13 mouse cellular contexts compared by ENCODE assay signal in the genomic region with DNA sequence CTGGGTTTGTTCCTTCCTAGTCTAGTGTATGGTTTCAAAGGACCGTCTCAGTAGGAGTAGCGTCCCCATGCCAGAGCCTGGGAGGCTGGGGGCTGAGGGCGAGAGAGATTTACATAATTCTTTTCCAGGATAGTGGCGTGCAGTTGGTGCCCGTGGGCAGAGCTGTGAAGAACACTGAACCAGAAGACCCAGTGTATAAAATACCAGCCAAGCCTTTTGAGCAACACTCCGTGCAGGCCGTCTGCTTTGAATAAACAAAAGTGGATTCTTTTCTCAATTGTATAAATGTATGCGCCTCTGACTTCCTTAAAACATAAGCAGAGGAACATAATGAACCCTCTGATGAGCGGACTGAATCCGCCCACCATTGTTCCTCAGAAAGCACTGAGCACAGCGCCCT. TPM values are rescaled to one million over a fixed set of nuclear protein-coding genes. Genes with fewer than 3 reads are reported as not detected.
DNase-seq lines count a peak whose midpoint lies in the region; ATAC-seq and TF ChIP-seq lines count a peak whose summit lies in the region.
"Had no signal": no experiment of that assay in that cellular context is flagged by ENCODE, and none has a peak within 500 bp of the region (broad histone marks: within the 10 kb centered on the region; RNA-seq: fewer than 3 reads in every experiment).

No protein-coding gene starts in this region.

- no peak for TF ChIP-seq CTCF in layer of hippocampus, adult 2 months (conservative IDR thresholded peaks at IDR 0.05)
- peak; percentile 12; the same call in 1 of the 2 replicates for TF ChIP-seq CTCF in midbrain, postnatal 0 days (IDR thresholded peaks at IDR 0.05)

- no peak for ATAC-seq in forebrain, embryonic 14.5 days
- ATAC-seq in midbrain, postnatal 0 days (ENCODE audit: low FRiP score) = 0 out of 2 replicates have a peak, but pooled peaks have one; percentile 44
- ATAC-seq in monocyte, adult 5-6 weeks (replicated peaks; ENCODE audit: insufficient number of reproducible peaks, low FRiP score, low TSS enrichment, poor library complexity, severe bottlenecking) = no peak
- no peak for ATAC-seq in megakaryocyte progenitor cell, adult 5-6 weeks (replicated peaks; ENCODE audit: poor library complexity)

- no peak overlapping the region for H3K4me2 ChIP-seq in forebrain, embryonic 14.5 days (ENCODE audit: low read length)
- H3K4me2 ChIP-seq in midbrain, postnatal 0 days (ENCODE audit: low read depth, low read length, poor library complexity, severe bottlenecking) = no peak overlapping the region
- H3K4me2 ChIP-seq: liver, embryonic 11.5 days had no signal

- H3K9ac ChIP-seq in forebrain, embryonic 14.5 days (ENCODE audit: low read length) = no peak overlapping the region
- H3K9ac ChIP-seq in midbrain, postnatal 0 days (replicated peaks; ENCODE audit: low read length, poor library complexity, severe bottlenecking) = no peak overlapping the region

- WGBS in forebrain, embryonic 14.5 days = 13% methylated on average over 11 of the region's 11 CpGs
- 28% methylated on average over 11 of the region's 11 CpGs for WGBS in midbrain, postnatal 0 days

- peak; percentile 53 to 80 for DNase-seq in layer of hippocampus, adult 2 months (ENCODE audit: low spot score in 2 of 2)
- DNase-seq in layer of hippocampus, postnatal 25 days (ENCODE audit: extremely low spot score in 1 of 2, low spot score in 1 of 2) = no peak
- peak; percentile 32 for DNase-seq in forebrain, embryonic 14.5 days (ENCODE audit: low spot score)
- DNase-seq in left cerebral cortex, adult 9 months (ENCODE audit: low spot score in 2 of 2) = peak; percentile 61 to 80
- no peak for DNase-seq in midbrain, postnatal 0 days (ENCODE audit: low spot score)
- DNase-seq: gastrocnemius, postnatal 10 days; heart, postnatal 10 days; kidney, postnatal 10 days had no signal

- no peaks in the 10 kb centered on the region for H3K27me3 ChIP-seq in forebrain, embryonic 14.5 days (replicated peaks; ENCODE audit: control insufficient read depth, insufficient read depth, low read length)
- H3K27me3 ChIP-seq in midbrain, postnatal 0 days (ENCODE audit: insufficient read depth, low read length) = no peaks in the 10 kb centered on the region

- peaks cover 12% of the 10 kb centered on the region for H3K4me1 ChIP-seq in forebrain, embryonic 14.5 days (ENCODE audit: control insufficient read depth, insufficient read depth, low read length)
- no peaks in the 10 kb centered on the region for H3K4me1 ChIP-seq in midbrain, postnatal 0 days (ENCODE audit: insufficient read depth, low read length)

- H3K9me3 ChIP-seq in forebrain, embryonic 14.5 days (replicated peaks; ENCODE audit: control insufficient read depth, low read length) = no peaks in the 10 kb centered on the region
- no peaks in the 10 kb centered on the region for H3K9me3 ChIP-seq in midbrain, postnatal 0 days (ENCODE audit: low read length)

- H3K4me3 ChIP-seq in layer of hippocampus, adult 2 months = no peak overlapping the region
- H3K4me3 ChIP-seq in forebrain, embryonic 14.5 days (ENCODE audit: low read depth, low read length) = no peak overlapping the region
- H3K4me3 ChIP-seq in midbrain, postnatal 0 days (ENCODE audit: low read depth, low read length) = no peak overlapping the region
- H3K4me3 ChIP-seq: myocyte had no signal

- H3K36me3 ChIP-seq in forebrain, embryonic 14.5 days (ENCODE audit: control insufficient read depth, insufficient read depth, low read length) = peaks cover 19% of the 10 kb centered on the region
- H3K36me3 ChIP-seq in midbrain, postnatal 0 days (ENCODE audit: insufficient read depth, low read length) = peaks cover 23% of the 10 kb centered on the region; the same call in 1 of the 2 replicates

- H3K27ac ChIP-seq in layer of hippocampus, adult 2 months = peak overlapping the region; percentile 84
- no peak overlapping the region for H3K27ac ChIP-seq in forebrain, embryonic 14.5 days (ENCODE audit: low read depth, low read length)
- H3K27ac ChIP-seq in midbrain, postnatal 0 days (ENCODE audit: low read depth, low read length) = no peak overlapping the region

RNA-seq across cellular contexts. Expression of a gene that starts 30.5 kb away (rescaled TPM):
- total RNA-seq in layer of hippocampus, adult 2 months (2021) = 10 to 100 TPM; 60.3 to 61.0 TPM
- 10 to 100 TPM; 55.6 to 60.3 TPM for total RNA-seq in layer of hippocampus, postnatal 25 days (2021)
- 50.1 and 61.6 TPM in 2 replicates for polyA plus RNA-seq in forebrain, embryonic 14.5 days (2014; fragmentation: Nextera tagmentation; extraction: Ambion mirVana)
- total RNA-seq in midbrain, postnatal 0 days (2014; rRNA removed) = 39.1 and 45.5 TPM in 2 replicates
- 58.9 and 59.7 TPM in 2 replicates for polyA plus RNA-seq in midbrain, postnatal 0 days (2015; fragmentation: Nextera tagmentation; extraction: Ambion mirVana)
- total RNA-seq in monocyte, adult 5-6 weeks (2017) = 37.0 to 57.3 TPM (median 48.3 TPM) in 3 replicates
- 16.0 and 18.0 TPM in 2 replicates for total RNA-seq in megakaryocyte progenitor cell, adult 5-6 weeks (2015)
- 30.9 and 34.6 TPM in 2 replicates for total RNA-seq in megakaryocyte progenitor cell, adult 5-6 weeks (2017)

RNA-seq across cellular contexts. Expression of a gene that starts 30.6 kb away (rescaled TPM):
- total RNA-seq in layer of hippocampus, adult 2 months (2021) = under 1 TPM in 1 of 2 experiments, not detected in 1; 0.10 TPM
- under 1 TPM; 0.12 to 0.25 TPM for total RNA-seq in layer of hippocampus, postnatal 25 days (2021)
- 0.06 and 0.07 TPM in 2 replicates for polyA plus RNA-seq in forebrain, embryonic 14.5 days (2014; fragmentation: Nextera tagmentation; extraction: Ambion mirVana)
- total RNA-seq in midbrain, postnatal 0 days (2014; rRNA removed) = 0.14 TPM in 1 of 2 replicates, not detected in the other
- polyA plus RNA-seq in midbrain, postnatal 0 days (2015; fragmentation: Nextera tagmentation; extraction: Ambion mirVana) = 0.12 and 0.20 TPM in 2 replicates
- total RNA-seq in monocyte, adult 5-6 weeks (2017) = not detected in 3 replicates
- total RNA-seq in megakaryocyte progenitor cell, adult 5-6 weeks (2015) = not detected in 2 replicates
- total RNA-seq in megakaryocyte progenitor cell, adult 5-6 weeks (2017) = not detected in 2 replicates
- total RNA-seq: gastrocnemius, postnatal 10 days; heart, postnatal 10 days had no signal
- polyA plus RNA-seq: myocyte; small intestine, adult 2 months had no signal

Comparison
In these comparisons a context has a peak if more than half of its experiments do, and no peak if none do; other contexts are left out.
1. DNase-seq: peak in layer of hippocampus, adult 2 months (2 of 2), forebrain, embryonic 14.5 days (single experiment) and left cerebral cortex, adult 9 months (2 of 2); none in layer of hippocampus, postnatal 25 days (0 of 2) and midbrain, postnatal 0 days (single experiment).